Mouse (Mus musculus): ENCODE measurements around the gene Col16a1.

- TF ChIP-seq CTCF (IDR thresholded peaks at IDR 0.05) (no peak), EP300 (IDR thresholded peaks at IDR 0.05) (no peak)
Measured at GRCm38 (mm10) chr4:130060937-130061336, 13.3 kb downstream of the Col16a1 start.

Measured in lung, postnatal 0 days (tissue).